Mouse (Mus musculus) MN1 (cell line): ENCODE data around the gene Nrip1.

Experiments used
- DNase-seq: peaks from one replicate; pipeline ENCODE4 v3.0.0-alpha.2; 2016; ENCODE audit warnings: low spot score

The Nrip1 gene

GRCm38 (mm10) chr16:76283796-76284195, 89.8 kb downstream of the Nrip1 start:
- no peak for DNase-seq

- DNase-seq: no peak
These were observed 91.8 kb downstream of the Nrip1 start for GRCm38 (mm10) chr16:76281850-76282249.

GRCm38 (mm10) chr16:76280365-76280764, 93.3 kb downstream of the Nrip1 start:
- DNase-seq: no peak

- DNase-seq: no peak
These were observed 97.4 kb downstream of the Nrip1 start for GRCm38 (mm10) chr16:76276271-76276670.

- no peak for DNase-seq
These were observed 98.0 kb downstream of the Nrip1 start for GRCm38 (mm10) chr16:76275584-76275983.

GRCm38 (mm10) chr16:76275166-76275565, 98.5 kb downstream of the Nrip1 start:
- DNase-seq: no peak

GRCm38 (mm10) chr16:76266635-76267268, 106.9 kb downstream of the Nrip1 start:
- DNase-seq: no peak

GRCm38 (mm10) chr16:76265874-76266273, 107.8 kb downstream of the Nrip1 start:
- no peak for DNase-seq

- DNase-seq: no peak
These were observed 108.3 kb downstream of the Nrip1 start for GRCm38 (mm10) chr16:76265301-76265700.

- DNase-seq: no peak
These were observed 110.2 kb downstream of the Nrip1 start for GRCm38 (mm10) chr16:76263393-76263792.

- no peak for DNase-seq
These were observed 113.3 kb downstream of the Nrip1 start for GRCm38 (mm10) chr16:76260296-76260695.

- DNase-seq: no peak
These were observed 121.8 kb downstream of the Nrip1 start for GRCm38 (mm10) chr16:76251826-76252225.

- no peak for DNase-seq
These were observed 124.1 kb downstream of the Nrip1 start for GRCm38 (mm10) chr16:76249345-76250091.

- no peak for DNase-seq
These were observed 130.8 kb downstream of the Nrip1 start for GRCm38 (mm10) chr16:76242850-76243249.

- no peak for DNase-seq
These were observed 132.4 kb downstream of the Nrip1 start for GRCm38 (mm10) chr16:76241266-76241665.

GRCm38 (mm10) chr16:76239353-76239752, 134.3 kb downstream of the Nrip1 start:
- DNase-seq: no peak

GRCm38 (mm10) chr16:76238784-76239183, 134.8 kb downstream of the Nrip1 start:
- no peak for DNase-seq
